Mouse (Mus musculus) liver, embryonic 14.5 days (tissue): Measurements from ENCODE around the gene Hpn.

ENCODE experiments used
- CTCF ChIP-seq: IDR thresholded peaks from 2 replicates; pipeline ENCODE4 v1.5.1; 2016; ENCODE audit warnings: antibody characterized with exemption, low read depth, control low read depth
- EP300 ChIP-seq: IDR thresholded peaks from 2 replicates; pipeline ENCODE4 v1.6.1; 2016; ENCODE audit warnings: antibody characterized with exemption, low read depth

DNA sequence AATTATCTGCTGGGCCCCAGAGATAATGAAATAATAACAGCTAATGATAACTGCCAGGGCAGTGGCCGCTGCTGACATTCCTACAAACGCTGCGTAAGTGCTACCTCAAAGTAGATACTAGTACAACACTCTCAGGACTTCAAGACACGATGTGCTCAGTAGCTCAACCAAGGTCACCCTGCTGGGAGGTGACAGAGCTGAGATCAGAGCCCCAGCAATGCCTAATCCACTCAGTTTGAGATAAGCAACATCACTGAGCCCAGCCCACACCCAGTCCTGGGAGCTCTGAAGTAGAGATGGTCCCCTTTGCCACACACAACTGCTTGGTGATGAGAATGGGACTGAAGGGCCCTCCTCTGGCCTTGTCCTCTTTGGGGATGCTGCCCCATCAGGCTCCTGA lies 25.2 kb upstream of the Hpn start:
- TF ChIP-seq CTCF (no peak), EP300 (no peak)
